Mouse (Mus musculus) myocyte (in vitro differentiated cells): ENCODE data around the gene Mpp6. TPM values are rescaled to one million over a fixed set of nuclear protein-coding genes. Genes with fewer than 3 reads are reported as not detected.

ENCODE experiments used
- H3K27me3 ChIP-seq: one replicate; pipeline ENCODE4 v1.6.1; 2011; ENCODE audit not compliant: control insufficient read depth, insufficient read depth, insufficient read length
- H3K36me3 ChIP-seq: one replicate; pipeline ENCODE4 v1.6.1; 2011; ENCODE audit not compliant: control insufficient read depth, insufficient read depth
- H3K4me2 ChIP-seq: one replicate; pipeline ENCODE4 v1.6.1; 2011; ENCODE audit warnings: low read depth, control low read depth
- H3K4me3 ChIP-seq: one replicate; pipeline ENCODE4 v1.5.1; 2011; ENCODE audit warnings: mild to moderate bottlenecking, control low read depth, moderate library complexity
- H3K79me2 ChIP-seq: one replicate; pipeline ENCODE4 v1.6.1; 2011; ENCODE audit not compliant: control insufficient read depth, insufficient read depth
- H3ac ChIP-seq: one replicate; pipeline ENCODE4 v1.6.1; 2011; ENCODE audit not compliant: control insufficient read depth, insufficient read length
- CEBPB ChIP-seq: IDR thresholded peaks from 2 replicates; pipeline ENCODE4 v1.6.1; 2011; ENCODE audit warnings: mild to moderate bottlenecking, moderate library complexity; ENCODE audit not compliant: poor library complexity, insufficient read depth, severe bottlenecking
- E2F4 ChIP-seq: IDR thresholded peaks from one replicate; pipeline ENCODE4 v1.6.1; 2011; ENCODE audit warnings: mild to moderate bottlenecking, control low read depth, moderate library complexity; ENCODE audit not compliant: insufficient read depth
- MAX ChIP-seq: IDR thresholded peaks from one replicate; pipeline ENCODE4 v1.6.1; 2011; ENCODE audit warnings: low read depth, mild to moderate bottlenecking, control low read depth
- MYOD1 ChIP-seq, 3 experiments: IDR thresholded peaks; one replicate each; pipeline ENCODE4 v1.6.1; 2011; ENCODE audit warnings: control low read depth in 2 of 3, low read depth in 2 of 3, mild to moderate bottlenecking in 2 of 3, moderate library complexity in 1 of 3; ENCODE audit not compliant: insufficient read length in 2 of 3, control insufficient read depth in 1 of 3
- MYOG ChIP-seq, 3 experiments: IDR thresholded peaks; one replicate each; pipeline ENCODE4 v1.6.1; 2011; ENCODE audit warnings: control low read depth in 2 of 3, low read depth in 2 of 3, mild to moderate bottlenecking in 2 of 3; ENCODE audit not compliant: insufficient read length in 2 of 3, control insufficient read depth in 1 of 3, insufficient read depth in 1 of 3
- POLR2A ChIP-seq: IDR thresholded peaks from one replicate; pipeline ENCODE4 v1.6.1; 2011; ENCODE audit warnings: low read depth, mild to moderate bottlenecking, control low read depth, moderate library complexity; ENCODE audit not compliant: insufficient read length
- POLR2AphosphoS2 ChIP-seq: IDR thresholded peaks from one replicate; pipeline ENCODE4 v1.6.1; 2011; ENCODE audit warnings: low read depth, control low read depth; ENCODE audit not compliant: insufficient read length
- REST ChIP-seq: IDR thresholded peaks from one replicate; pipeline ENCODE4 v1.6.1; 2011; ENCODE audit warnings: mild to moderate bottlenecking, control low read depth, moderate library complexity; ENCODE audit not compliant: insufficient read depth, insufficient read length
- SRF ChIP-seq: IDR thresholded peaks from one replicate; pipeline ENCODE4 v1.6.1; 2011; ENCODE audit warnings: low read depth; ENCODE audit not compliant: control insufficient read depth, insufficient read length
- TCF12 ChIP-seq: IDR thresholded peaks from one replicate; pipeline ENCODE4 v1.6.1; 2011; ENCODE audit warnings: mild to moderate bottlenecking, control low read depth; ENCODE audit not compliant: poor library complexity, insufficient read depth, severe bottlenecking
- TCF3 ChIP-seq: IDR thresholded peaks from one replicate; pipeline ENCODE4 v1.6.1; 2011; ENCODE audit warnings: low read depth, control low read depth; ENCODE audit not compliant: insufficient read length
- USF1 ChIP-seq: IDR thresholded peaks from one replicate; pipeline ENCODE4 v1.6.1; 2011; ENCODE audit warnings: low read depth, mild to moderate bottlenecking, control low read depth, moderate library complexity
- polyA plus RNA-seq: library from polyadenylated mRNA; unstranded; fragments of >200 nt; fragmentation: generic; extraction: Trizol; gene quantifications from one replicate; pipeline ENCODE4 v1.2.1, GENCODE M21; 2012; ENCODE audit warnings: missing spikeins

Gene Mpp6
- polyA plus RNA-seq = 17.2 TPM

- Histone ChIP-seq H3K79me2 (peaks cover 9% of the 10 kb centered on the region), H3ac (peak within 1 kb of the TSS; percentile 92), H3K27me3 (peaks cover 11% of the 10 kb centered on the region), H3K4me3 (peak within 1 kb of the TSS; percentile 57), H3K36me3 (no peaks in the 10 kb centered on the region), H3K4me2 (peak within 1 kb of the TSS; percentile 91)
- no peak for TF ChIP-seq MAX
- TF ChIP-seq TCF3 = no peak
- peak in 1 of 3 experiments; percentile 44 for TF ChIP-seq MYOG (IDR thresholded peaks at IDR 0.05; ENCODE audit: control insufficient read depth in 1 of 3, insufficient read depth in 1 of 3, insufficient read length in 2 of 3, low read depth in 2 of 3)
- no peak for TF ChIP-seq USF1
- no peak for TF ChIP-seq REST
- no peak for TF ChIP-seq SRF
- no peak for TF ChIP-seq POLR2AphosphoS2
- TF ChIP-seq CEBPB = no peak
- peak in 1 of 3 experiments; percentile 1 for TF ChIP-seq MYOD1 (IDR thresholded peaks at IDR 0.05; ENCODE audit: control insufficient read depth in 1 of 3, insufficient read length in 2 of 3, low read depth in 2 of 3)
- no peak for TF ChIP-seq TCF12
- peak; percentile 62 for TF ChIP-seq POLR2A
Measured at GRCm38 (mm10) chr6:50109757-50110378, at the start of gene Mpp6. Gene Mpp6, plus strand, starts transcription at chr6:50110241.

- Histone ChIP-seq H3K36me3 (no peaks in the 10 kb centered on the region), H3K27me3 (no peaks in the 10 kb centered on the region), H3K4me2 (no peak overlapping the region), H3K79me2 (no peaks in the 10 kb centered on the region), H3K4me3 (no peak overlapping the region), H3ac (no peak overlapping the region)
- TF ChIP-seq MAX (no peak), E2F4 (no peak), SRF (no peak), USF1 (no peak), POLR2A (no peak), MYOD1 (IDR thresholded peaks at IDR 0.05; ENCODE audit: control insufficient read depth in 1 of 3, insufficient read length in 2 of 3, low read depth in 2 of 3) (no peak), CEBPB (no peak), POLR2AphosphoS2 (no peak), REST (no peak), MYOG (IDR thresholded peaks at IDR 0.05; ENCODE audit: control insufficient read depth in 1 of 3, insufficient read depth in 1 of 3, insufficient read length in 2 of 3, low read depth in 2 of 3) (no peak), TCF12 (no peak), TCF3 (no peak)
Measured at GRCm38 (mm10) chr6:50066172-50066571, 43.9 kb upstream of the Mpp6 start.

GRCm38 (mm10) chr6:50068490-50068889 is 41.6 kb upstream of the Mpp6 start:
- no peaks in the 10 kb centered on the region for H3K79me2 ChIP-seq
- no peak overlapping the region for H3ac ChIP-seq
- H3K27me3 ChIP-seq = no peaks in the 10 kb centered on the region
- H3K4me2 ChIP-seq = no peak overlapping the region
- no peak for TF ChIP-seq USF1
- TF ChIP-seq MYOD1 (IDR thresholded peaks at IDR 0.05; ENCODE audit: control insufficient read depth in 1 of 3, insufficient read length in 2 of 3, low read depth in 2 of 3) = no peak
- no peak for TF ChIP-seq TCF3
- no peak for TF ChIP-seq E2F4
- no peak for TF ChIP-seq POLR2AphosphoS2
- TF ChIP-seq MYOG (IDR thresholded peaks at IDR 0.05; ENCODE audit: control insufficient read depth in 1 of 3, insufficient read depth in 1 of 3, insufficient read length in 2 of 3, low read depth in 2 of 3) = no peak
- TF ChIP-seq CEBPB = no peak
- H3K4me3 ChIP-seq = no peak overlapping the region
- H3K36me3 ChIP-seq = no peaks in the 10 kb centered on the region

- H3K4me3 ChIP-seq = no peak overlapping the region
- TF ChIP-seq E2F4 (no peak), MAX (no peak), POLR2A (no peak), SRF (no peak), TCF12 (no peak), TCF3 (no peak), REST (no peak), MYOD1 (IDR thresholded peaks at IDR 0.05; ENCODE audit: control insufficient read depth in 1 of 3, insufficient read length in 2 of 3, low read depth in 2 of 3) (no peak), USF1 (no peak), MYOG (IDR thresholded peaks at IDR 0.05; ENCODE audit: control insufficient read depth in 1 of 3, insufficient read depth in 1 of 3, insufficient read length in 2 of 3, low read depth in 2 of 3) (no peak), POLR2AphosphoS2 (no peak), CEBPB (no peak)
- H3K4me2 ChIP-seq = no peak overlapping the region
- H3K27me3 ChIP-seq = peaks cover 4% of the 10 kb centered on the region
- no peak overlapping the region for H3ac ChIP-seq
- no peaks in the 10 kb centered on the region for H3K36me3 ChIP-seq
- H3K79me2 ChIP-seq = no peaks in the 10 kb centered on the region
Measured at GRCm38 (mm10) chr6:50075248-50075647, 34.8 kb upstream of the Mpp6 start.
